Mouse (Mus musculus) c-Kit-positive CD71-positive TER-119-positive erythroid progenitor cells, embryonic 14.5 days (primary cell): ENCODE measurements around the gene Cavin2.

Experiments
- DNase-seq: peaks from one replicate; pipeline ENCODE4 v3.0.0-alpha.2; 2013; ENCODE audit warnings: low spot score

Cavin2 gene

DNA sequence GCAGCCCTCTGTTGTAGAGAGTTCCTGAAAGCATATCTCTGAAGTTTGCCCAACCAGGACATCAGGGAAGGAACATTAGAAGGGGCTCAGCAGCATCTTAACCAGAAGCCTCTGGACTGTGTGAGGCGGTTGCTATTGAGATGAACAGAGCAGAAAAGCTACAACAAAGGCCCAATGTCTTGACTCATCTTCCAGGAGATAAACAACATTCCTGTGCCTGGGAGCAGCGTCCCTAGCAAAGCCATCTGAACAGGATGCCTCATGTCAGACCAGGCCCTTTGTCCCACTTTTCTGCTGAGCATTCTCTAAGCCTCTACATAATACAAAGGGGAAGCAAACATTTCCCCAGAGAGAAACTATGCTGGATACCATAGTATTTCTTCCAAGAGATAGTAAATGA, 26.6 kb downstream of the Cavin2 start:
- DNase-seq, result no peak

DNA sequence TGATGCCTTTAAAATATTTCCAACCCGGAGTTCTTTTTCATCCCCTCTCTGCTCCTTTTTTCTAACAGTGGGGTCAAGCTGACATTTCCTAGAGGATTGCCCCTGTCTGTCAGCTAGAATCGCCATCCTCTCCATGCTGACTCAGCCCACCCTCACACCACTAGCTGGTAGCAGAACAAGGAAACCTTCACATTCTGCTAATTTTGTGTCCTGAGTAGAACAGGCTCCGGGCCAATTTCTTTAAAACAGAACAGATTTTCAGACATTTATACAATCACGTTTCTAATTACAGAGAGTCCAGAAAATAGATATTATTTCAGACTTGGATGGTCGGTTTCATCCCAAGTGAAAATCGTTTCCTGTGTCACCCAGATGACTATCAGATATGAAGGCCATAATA, 34.6 kb downstream of the Cavin2 start:
- DNase-seq, result no peak

DNA sequence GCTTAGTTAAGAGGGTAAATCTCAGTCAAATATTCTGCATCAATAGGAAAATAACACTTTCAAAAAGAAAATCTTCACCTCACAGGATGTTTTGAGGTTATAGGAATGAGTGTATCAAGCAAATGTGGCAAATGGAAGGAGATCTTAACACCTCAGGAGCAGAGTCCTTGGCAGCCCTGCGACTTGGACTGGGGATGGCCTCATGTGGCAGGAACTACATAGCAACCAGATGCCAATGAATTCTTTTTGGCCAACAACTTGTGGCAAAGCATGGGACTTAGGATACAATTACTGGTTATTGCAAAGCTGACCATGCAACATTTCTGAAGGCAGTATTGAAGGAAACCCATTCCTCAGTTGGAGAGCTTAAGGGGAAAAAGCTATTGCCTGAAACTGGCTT, 39.6 kb downstream of the Cavin2 start:
- DNase-seq, result no peak

DNA sequence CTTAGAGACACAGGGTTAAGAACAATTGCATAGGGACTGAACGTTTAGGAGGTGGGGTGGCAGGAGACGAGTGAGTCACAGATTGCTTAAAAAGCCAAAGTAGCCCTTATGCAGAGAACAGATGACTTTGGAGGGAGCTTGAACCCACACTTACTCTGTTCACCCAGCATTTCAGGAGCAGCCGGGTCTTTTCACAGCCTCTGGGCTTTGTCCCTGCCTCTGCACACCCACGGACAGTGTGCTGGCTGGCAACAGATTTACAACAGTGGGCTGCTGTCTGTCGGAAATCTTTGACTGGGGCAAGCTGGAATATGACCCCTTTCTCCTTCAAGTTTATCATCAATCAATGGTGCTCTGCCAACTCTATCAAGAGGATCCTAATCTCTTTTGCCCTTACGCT, 44.1 kb downstream of the Cavin2 start:
- no peak for DNase-seq

DNA sequence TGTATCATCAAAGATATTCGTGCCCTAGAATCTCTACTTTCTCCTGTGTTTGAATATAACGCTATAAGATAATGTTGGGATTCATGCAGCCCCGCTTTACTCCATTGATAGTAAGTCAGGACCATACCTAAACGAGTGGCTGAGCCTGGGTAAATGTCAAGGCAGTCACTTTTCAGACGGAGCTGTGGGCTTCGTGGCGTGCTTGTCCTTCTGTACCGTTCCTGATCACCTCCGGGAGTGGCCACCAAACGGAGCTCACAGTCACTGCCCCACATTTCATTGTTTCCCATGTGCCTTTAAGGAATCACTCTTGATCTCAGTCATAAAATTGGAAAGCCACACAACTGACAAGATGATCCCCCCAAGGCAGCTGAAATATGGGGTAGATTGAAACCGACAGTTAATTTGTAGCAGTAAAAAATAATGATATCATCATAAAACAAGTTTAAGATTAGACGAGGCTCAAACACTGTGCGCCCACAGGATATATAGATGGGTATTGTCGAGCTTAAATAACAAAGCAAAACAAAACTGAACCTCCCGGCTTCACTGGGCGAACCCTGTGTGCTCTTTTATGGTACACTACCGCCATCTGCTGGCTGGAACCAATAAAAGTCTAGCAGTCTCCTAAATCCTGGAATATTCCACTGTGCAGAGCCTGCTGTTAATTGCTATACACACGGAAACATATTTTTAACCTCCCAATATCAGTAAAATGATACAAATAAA, 44.8 kb downstream of the Cavin2 start:
- DNase-seq, result peak; percentile 43

DNA sequence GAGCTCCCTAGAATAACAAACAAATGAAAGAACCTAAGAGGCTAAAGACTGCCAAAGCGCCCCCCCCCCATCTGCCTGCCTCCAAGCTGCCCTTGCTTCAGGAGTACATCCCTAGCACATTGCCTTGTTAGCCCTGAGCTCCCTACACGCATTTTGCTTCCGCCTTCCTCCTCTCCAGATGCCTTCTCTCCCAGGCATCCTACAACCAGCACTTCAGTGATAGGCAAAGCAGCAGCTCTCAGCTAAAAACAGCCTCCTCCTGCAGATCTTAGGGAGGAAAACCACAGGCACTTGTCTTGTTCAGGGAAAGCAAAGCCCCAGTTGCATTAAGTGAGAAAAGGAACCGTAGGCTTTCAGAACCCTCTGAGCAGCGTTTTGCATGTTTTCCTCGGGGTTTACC, 45.4 kb downstream of the Cavin2 start:
- no peak for DNase-seq

DNA sequence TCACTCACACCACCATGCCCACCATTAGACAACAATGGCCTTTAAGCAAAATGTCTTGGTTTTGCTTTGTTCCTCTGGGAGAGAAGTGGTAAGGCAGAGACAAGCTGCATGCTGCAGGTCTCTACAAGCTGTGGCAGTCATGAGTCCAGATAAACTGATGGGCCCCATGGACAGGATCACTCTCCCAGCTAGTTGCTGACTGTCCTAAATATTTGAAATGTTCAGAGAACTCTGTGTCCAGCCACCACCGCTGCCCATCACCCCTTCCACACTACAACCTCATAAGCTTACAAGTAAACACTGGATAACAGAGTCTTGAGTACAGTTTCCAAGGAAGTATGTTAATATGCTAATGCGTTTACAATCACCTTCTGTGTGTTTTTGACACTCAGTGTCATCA, 46.2 kb downstream of the Cavin2 start:
- no peak for DNase-seq

DNA sequence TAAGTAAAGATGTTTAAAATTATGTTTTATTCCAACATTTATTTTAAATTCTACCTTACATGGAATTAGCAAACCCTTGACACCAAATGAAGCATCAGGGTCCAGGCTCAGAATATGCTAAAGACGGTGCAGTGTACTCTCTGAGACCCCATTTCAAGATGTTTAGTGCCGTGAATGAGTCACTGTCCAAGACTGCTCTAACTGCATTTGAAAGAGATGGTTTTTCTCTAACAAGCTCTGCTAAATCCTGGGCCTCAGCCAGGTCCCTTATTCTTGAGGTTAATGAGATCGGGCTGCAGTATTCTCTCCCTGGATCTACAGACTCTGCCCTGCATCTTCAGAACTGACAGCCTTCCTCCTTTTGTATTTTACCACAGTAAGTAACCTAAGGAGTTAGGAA, 55.2 kb downstream of the Cavin2 start:
- no peak for DNase-seq

DNA sequence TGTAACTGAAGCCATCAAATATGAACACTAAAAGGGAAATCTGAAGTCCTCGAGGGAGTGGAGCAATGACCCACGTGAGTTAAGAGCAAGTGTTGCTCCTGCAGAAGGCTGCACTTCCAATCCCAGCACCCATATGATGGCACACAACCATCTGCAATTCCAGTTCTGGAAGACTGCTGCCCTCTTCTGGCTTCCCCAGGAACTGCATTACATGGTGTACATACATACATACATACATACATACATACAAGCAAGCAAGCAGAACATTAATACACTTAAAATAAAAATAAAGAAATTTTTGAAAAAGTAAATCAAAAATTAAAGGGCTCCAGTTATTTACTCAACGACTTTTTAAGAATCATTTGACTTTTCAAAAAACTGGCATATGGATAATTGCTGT, 58.7 kb downstream of the Cavin2 start:
- DNase-seq, result no peak

DNA sequence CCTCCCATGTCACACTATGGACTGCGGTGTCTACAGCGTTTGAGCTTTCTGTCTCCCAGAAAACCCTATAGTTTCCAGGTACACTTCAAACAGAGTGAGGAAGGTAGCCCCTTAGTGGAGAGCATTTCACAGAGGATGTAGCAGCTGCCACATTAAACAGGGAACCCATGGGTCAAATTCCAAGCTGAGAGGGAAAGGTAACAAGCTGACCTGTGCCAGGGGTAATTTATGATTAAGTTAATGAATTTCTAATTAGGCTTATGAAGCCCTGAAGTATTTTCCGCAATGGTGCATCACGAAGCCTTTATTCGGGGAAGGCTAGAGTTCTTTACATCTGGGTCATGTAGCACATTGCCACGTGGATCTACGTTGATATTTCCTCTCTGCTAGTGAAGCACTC, 59.7 kb downstream of the Cavin2 start:
- no peak for DNase-seq

DNA sequence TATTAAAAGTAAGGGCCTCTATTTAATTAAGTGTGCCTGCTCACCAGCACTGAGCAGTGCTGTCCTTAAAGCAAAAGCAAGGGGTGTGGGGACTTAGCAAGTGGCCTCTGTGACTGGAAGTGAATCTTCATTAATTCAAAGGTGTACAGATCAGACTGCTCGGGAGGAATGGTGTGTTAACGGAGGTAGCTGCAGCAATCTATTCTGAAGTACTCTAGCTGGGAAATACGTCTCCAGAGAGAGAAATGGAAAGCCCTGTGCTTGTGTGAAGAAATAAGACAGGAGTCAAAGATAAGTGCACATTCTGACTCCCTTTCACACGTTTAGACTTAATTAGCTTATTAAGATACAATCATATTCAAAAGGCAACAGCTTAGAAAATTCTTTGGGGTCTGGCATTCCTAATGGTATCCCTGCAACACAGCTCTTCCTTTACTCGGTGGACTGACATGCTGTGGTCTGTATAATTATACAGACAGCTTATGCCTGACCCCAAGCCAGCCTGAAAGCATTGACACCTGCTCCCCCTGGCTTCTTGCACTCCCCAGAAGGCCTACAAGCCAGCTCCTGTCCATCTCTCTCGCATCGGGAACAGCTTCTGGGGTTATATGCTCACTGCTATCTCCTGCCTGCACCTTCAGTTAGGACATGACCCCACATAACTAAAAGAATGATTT, 60.5 kb downstream of the Cavin2 start:
- no peak for DNase-seq
